Mouse (Mus musculus) kidney, adult 2 months (tissue): ENCODE measurements around the gene Fhdc1. TPM values are rescaled to one million over a fixed set of nuclear protein-coding genes. Genes with fewer than 3 reads are reported as not detected.

ENCODE experiments used
- DNase-seq: peaks from one replicate; pipeline ENCODE4 v3.0.0; 2021
- H3K27ac ChIP-seq: fragments of 200-500 bp; 2 replicates; pipeline ENCODE4 v1.5.1; 2012; ENCODE audit warnings: low read depth, low read length, control low read depth, inconsistent platforms; ENCODE audit not compliant: insufficient read depth
- H3K27me3 ChIP-seq: fragments of 200-500 bp; replicated peaks from 2 replicates; pipeline ENCODE4 v1.6.1; 2012; ENCODE audit warnings: mild to moderate bottlenecking, moderate library complexity, low read length, inconsistent platforms; ENCODE audit not compliant: control insufficient read depth, insufficient read depth
- H3K36me3 ChIP-seq: fragments of 200-500 bp; 2 replicates; pipeline ENCODE4 v1.6.1; 2012; ENCODE audit warnings: mild to moderate bottlenecking, moderate library complexity, low read length, inconsistent platforms; ENCODE audit not compliant: control insufficient read depth, insufficient read depth
- H3K4me1 ChIP-seq: fragments of 200-500 bp; 2 replicates; pipeline ENCODE4 v1.6.1; 2011; ENCODE audit warnings: low read length; ENCODE audit not compliant: control insufficient read depth, insufficient read depth
- H3K4me3 ChIP-seq: fragments of 200-500 bp; 2 replicates; pipeline ENCODE4 v1.5.1; 2011; ENCODE audit warnings: mild to moderate bottlenecking, low read depth, low read length, control low read depth; ENCODE audit not compliant: insufficient read depth
- CTCF ChIP-seq: fragments of 200-500 bp; conservative IDR thresholded peaks from 2 replicates; pipeline ENCODE4 v1.5.1; 2011; ENCODE audit warnings: low read depth, mild to moderate bottlenecking, control low read depth, low read length, moderate library complexity, mixed read lengths; ENCODE audit not compliant: insufficient read depth, insufficient read length
- POLR2A ChIP-seq: fragments of 200-500 bp; IDR thresholded peaks from one replicate; pipeline ENCODE4 v1.6.1; 2011; ENCODE audit warnings: low read depth, low read length, control low read depth
- WGBS: fragments of 180-500 bp; shearing (Covaris S2); methylation state at CpG from one replicate; pipeline ENCODE4 v1.1.7; 2018; 5-methylcytosine and 5-hydroxymethylcytosine counted together
- polyA plus RNA-seq: library from polyadenylated mRNA; depleted of rRNA; stranded (reverse); fragments of >200 nt; gene quantifications from 2 replicates; pipeline ENCODE4 v1.2.3, GENCODE M21; 2012; rRNA removed

Fhdc1 gene
- 0.58 and 0.80 TPM in 2 replicates for polyA plus RNA-seq

- H3K4me3 ChIP-seq = peak within 1 kb of the TSS; percentile 61
- no peaks in the 10 kb centered on the region for H3K27me3 ChIP-seq
- TF ChIP-seq POLR2A (no peak), CTCF (no peak)
- H3K27ac ChIP-seq = no peak within 1 kb of the TSS
- H3K36me3 ChIP-seq = no peaks in the 10 kb centered on the region
- H3K4me1 ChIP-seq = 0 out of 2 replicates have a peak, but pooled peaks cover 3% of the 10 kb centered on the region
- under 1% methylated on average over 82 of the region's 82 CpGs for WGBS
- DNase-seq = peak; percentile 76
Observed at GRCm38 (mm10) chr3:84480006-84480897, at the start of gene Fhdc1. Fhdc1 (minus strand) TSS chr3:84480429.

- Histone ChIP-seq H3K27ac (no peak overlapping the region), H3K4me3 (no peak overlapping the region), H3K4me1 (no peaks in the 10 kb centered on the region), H3K36me3 (peaks cover 5% of the 10 kb centered on the region; the same call in 1 of the 2 replicates), H3K27me3 (no peaks in the 10 kb centered on the region)
- DNase-seq = no peak
- TF ChIP-seq CTCF (no peak), POLR2A (no peak)
- 79% methylated on average over 2 of the region's 2 CpGs for WGBS
Observed at GRCm38 (mm10) chr3:84529021-84529420, 48.8 kb upstream of the Fhdc1 start.

GRCm38 (mm10) chr3:84524952-84525351 is 44.7 kb upstream of the Fhdc1 start:
- H3K27me3 ChIP-seq = no peaks in the 10 kb centered on the region
- DNase-seq = no peak
- no peak overlapping the region for H3K4me3 ChIP-seq
- peaks cover 5% of the 10 kb centered on the region; the same call in 1 of the 2 replicates for H3K36me3 ChIP-seq
- WGBS = 61% methylated on average over 1 of the region's 1 CpGs
- no peak for TF ChIP-seq POLR2A
- TF ChIP-seq CTCF = no peak
- no peak overlapping the region for H3K27ac ChIP-seq
- H3K4me1 ChIP-seq = no peaks in the 10 kb centered on the region

GRCm38 (mm10) chr3:84516163-84516562 is 35.9 kb upstream of the Fhdc1 start:
- 96% methylated on average over 3 of the region's 3 CpGs for WGBS
- TF ChIP-seq POLR2A (no peak), CTCF (no peak)
- Histone ChIP-seq H3K4me3 (no peak overlapping the region), H3K27ac (no peak overlapping the region), H3K36me3 (no peaks in the 10 kb centered on the region), H3K4me1 (no peaks in the 10 kb centered on the region), H3K27me3 (no peaks in the 10 kb centered on the region)
- no peak for DNase-seq

GRCm38 (mm10) chr3:84512774-84513515 is 32.7 kb upstream of the Fhdc1 start:
- peaks cover 2% of the 10 kb centered on the region; the same call in 1 of the 2 replicates for H3K36me3 ChIP-seq
- H3K4me3 ChIP-seq = no peak overlapping the region
- no peaks in the 10 kb centered on the region for H3K27me3 ChIP-seq
- H3K4me1 ChIP-seq = no peaks in the 10 kb centered on the region; the same call in 1 of the 2 replicates
- no peak overlapping the region for H3K27ac ChIP-seq
- TF ChIP-seq POLR2A (no peak), CTCF (no peak)
- no peak for DNase-seq
- WGBS = 83% methylated on average over 6 of the region's 6 CpGs

GRCm38 (mm10) chr3:84505193-84505592 is 25.0 kb upstream of the Fhdc1 start:
- H3K36me3 ChIP-seq = peaks cover 2% of the 10 kb centered on the region; the same call in 1 of the 2 replicates
- no peak for DNase-seq
- 93% methylated on average over 4 of the region's 4 CpGs for WGBS
- H3K27me3 ChIP-seq = no peaks in the 10 kb centered on the region
- H3K4me1 ChIP-seq = no peaks in the 10 kb centered on the region; the same call in 1 of the 2 replicates
- H3K4me3 ChIP-seq = no peak overlapping the region
- TF ChIP-seq POLR2A (no peak), CTCF (no peak)
- no peak overlapping the region for H3K27ac ChIP-seq
